8 mouse cellular contexts compared by ENCODE assay signal in genomic region chr9:40730701-40731590, GRCm38 (mm10). TPM values are rescaled to one million over a fixed set of nuclear protein-coding genes. Genes with fewer than 3 reads are reported as not detected.
DNase-seq lines count a peak whose midpoint lies in the region; ATAC-seq lines count a peak whose summit lies in the region.

No protein-coding gene starts in this region.

- H3K9ac ChIP-seq in forebrain, embryonic 12.5 days = peak overlapping the region; percentile 58

- WGBS in forebrain, embryonic 12.5 days = under 1% methylated on average over 35 of the region's 35 CpGs

- ATAC-seq in forebrain, embryonic 12.5 days (ENCODE audit: low FRiP score) = peak; percentile 71

- peak; percentile 56 for DNase-seq in Muller cell, postnatal 12 days (ENCODE audit: inconsistent ontology term)
- DNase-seq in heart, postnatal 14 days = peak; percentile 75 to 80
- peak; percentile 72 to 73 for DNase-seq in kidney, postnatal 36 days
- peak; percentile 85 for DNase-seq in lung, postnatal 10 days
- peak; percentile 49 for DNase-seq in ovary, postnatal 14 days (ENCODE audit: low spot score)
- DNase-seq in urinary bladder, postnatal 4 days (ENCODE audit: low spot score in 2 of 2) = peak; percentile 75 to 81

- no peaks in the 10 kb centered on the region for H3K9me3 ChIP-seq in forebrain, embryonic 12.5 days

- H3K4me2 ChIP-seq in forebrain, embryonic 12.5 days = peak overlapping the region; percentile 64

- H3K4me3 ChIP-seq in brown adipose tissue, adult 24 weeks (ENCODE audit: insufficient read depth, low read depth, low read length) = peak overlapping the region; percentile 42
- H3K4me3 ChIP-seq in forebrain, embryonic 12.5 days (replicated peaks) = peak overlapping the region; percentile 40

- intact Hi-C loops in heart, postnatal 14 days (cut with DNase I) = no loop called here

- H3K36me3 ChIP-seq in forebrain, embryonic 12.5 days (replicated peaks) = no peaks in the 10 kb centered on the region

- no peaks in the 10 kb centered on the region for H3K4me1 ChIP-seq in brown adipose tissue, adult 24 weeks (ENCODE audit: control insufficient read depth, insufficient read depth, insufficient read length, low read length)
- peaks cover 22% of the 10 kb centered on the region for H3K4me1 ChIP-seq in forebrain, embryonic 12.5 days

- H3K27me3 ChIP-seq in forebrain, embryonic 12.5 days = no peaks in the 10 kb centered on the region

- H3K27ac ChIP-seq in brown adipose tissue, adult 24 weeks (replicated peaks; ENCODE audit: low read depth, low read length) = no peak overlapping the region
- peak overlapping the region; percentile 89 for H3K27ac ChIP-seq in forebrain, embryonic 12.5 days

RNA-seq across cellular contexts. Expression of gene Clmp, which starts 45.2 kb away (rescaled TPM):
- 2.9 and 7.2 TPM in 2 replicates for polyA plus RNA-seq in brown adipose tissue, adult 24 weeks (2012; ENCODE audit: insufficient read depth, insufficient read length, missing spikeins)
- 24.7 and 31.0 TPM in 2 replicates for polyA plus RNA-seq in forebrain, embryonic 12.5 days (2016; fragmentation: Nextera tagmentation; extraction: Ambion mirVana)
- total RNA-seq in heart, postnatal 14 days (2021) = 1 to 10 TPM; 4.2 to 6.0 TPM
